Mouse (Mus musculus): Measurements from ENCODE around the gene 4932414N04Rik.

- TF ChIP-seq EP300 (IDR thresholded peaks at IDR 0.05; ENCODE audit: low read depth): no peak
- TF ChIP-seq CTCF (IDR thresholded peaks at IDR 0.05; ENCODE audit: low read depth): no peak
Observed at GRCm38 (mm10) chr2:68739772-68740739, 83.8 kb downstream of the 4932414N04Rik start.

Data from liver, postnatal 0 days (tissue).